Mouse (Mus musculus) embryonic facial prominence, embryonic 15.5 days (tissue): ENCODE results near the gene Cacng8. TPM values are rescaled to one million over a fixed set of nuclear protein-coding genes. Genes with fewer than 3 reads are reported as not detected.

Source experiments
- ATAC-seq: fragments of 200-750 bp; cut with Nextera tagmentation; 2 replicates; pipeline ENCODE4 v1.8.0; 2017; ENCODE audit warnings: low read depth, moderate TSS enrichment; ENCODE audit not compliant: insufficient number of reproducible peaks, low FRiP score, low TSS enrichment
- H3K27ac ChIP-seq: fragments of 300-500 bp; sonication (generic); replicated peaks from 2 replicates; pipeline ENCODE4 v1.5.1; 2015; ENCODE audit warnings: mild to moderate bottlenecking, inconsistent platforms
- H3K27me3 ChIP-seq: fragments of 300-500 bp; sonication (generic); 2 replicates; pipeline ENCODE4 v1.6.1; 2015; ENCODE audit warnings: inconsistent platforms
- H3K36me3 ChIP-seq: fragments of 300-500 bp; sonication (generic); 2 replicates; pipeline ENCODE4 v1.6.1; 2015; ENCODE audit warnings: mild to moderate bottlenecking, inconsistent platforms
- H3K4me1 ChIP-seq: fragments of 300-500 bp; sonication (generic); 2 replicates; pipeline ENCODE4 v1.6.1; 2015; ENCODE audit warnings: inconsistent platforms
- H3K4me2 ChIP-seq: fragments of 300-500 bp; sonication (generic); replicated peaks from 2 replicates; pipeline ENCODE4 v1.6.1; 2015; ENCODE audit warnings: mild to moderate bottlenecking, inconsistent platforms
- H3K4me3 ChIP-seq: fragments of 300-500 bp; sonication (generic); replicated peaks from 2 replicates; pipeline ENCODE4 v1.5.1; 2015; ENCODE audit warnings: mild to moderate bottlenecking, inconsistent platforms
- H3K9ac ChIP-seq: fragments of 300-500 bp; sonication (generic); 2 replicates; pipeline ENCODE4 v1.6.1; 2015; ENCODE audit warnings: inconsistent platforms
- H3K9me3 ChIP-seq: fragments of 300-500 bp; sonication (generic); replicated peaks from 2 replicates; pipeline ENCODE4 v1.6.1; 2016; ENCODE audit warnings: inconsistent platforms
- WGBS: fragments of 180-500 bp; shearing (Covaris S2); methylation state at CpG from one replicate; pipeline ENCODE4 v1.1.7; 2015; 5-methylcytosine and 5-hydroxymethylcytosine counted together
- microRNA-seq: library from miRNA; unstranded; fragments of <30 nt; microRNA quantifications from one replicate; pipeline ENCODE4, GENCODE M21; 2016; ENCODE audit warnings: borderline number of aligned reads
- polyA plus RNA-seq: library from polyadenylated mRNA; unstranded; fragments of >200 nt; fragmentation: Nextera tagmentation; extraction: Ambion mirVana; gene quantifications from 2 replicates; pipeline ENCODE4 v1.2.1, GENCODE M21; 2015

The Cacng8 gene
- polyA plus RNA-seq, 1 experiment from 2014 or later = 3.0 TPM

DNA sequence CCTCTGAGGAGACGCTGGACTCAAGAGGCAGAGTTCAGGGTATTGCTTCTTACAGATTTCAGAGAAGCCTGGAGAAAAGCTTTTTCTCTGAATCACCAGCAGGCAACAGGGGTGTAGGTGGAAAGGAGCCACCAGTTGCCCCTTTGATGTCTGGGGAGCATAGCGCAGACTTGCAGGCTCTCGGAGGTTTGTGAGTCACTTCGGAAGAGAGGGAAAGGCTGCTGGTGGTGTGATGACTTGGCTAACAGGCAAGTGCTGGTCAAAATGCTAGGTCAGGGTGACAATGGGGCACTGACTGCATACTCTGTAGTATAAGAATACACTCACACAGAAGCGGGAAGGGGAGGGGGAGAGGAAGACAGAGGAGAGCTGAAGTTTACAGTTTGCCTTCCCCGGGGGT, 60.7 kb downstream of the Cacng8 start:
- no peak overlapping the region for H3K27ac ChIP-seq
- H3K9me3 ChIP-seq = no peaks in the 10 kb centered on the region
- ATAC-seq = no peak
- H3K4me1 ChIP-seq = no peaks in the 10 kb centered on the region
- H3K4me3 ChIP-seq = no peak overlapping the region
- no peaks in the 10 kb centered on the region for H3K36me3 ChIP-seq
- no peak overlapping the region for H3K4me2 ChIP-seq
- H3K27me3 ChIP-seq = no peaks in the 10 kb centered on the region
- whole genome bisulfite sequencing = 36% methylated on average over 6 of the region's 6 CpGs
- H3K9ac ChIP-seq = no peak overlapping the region

DNA sequence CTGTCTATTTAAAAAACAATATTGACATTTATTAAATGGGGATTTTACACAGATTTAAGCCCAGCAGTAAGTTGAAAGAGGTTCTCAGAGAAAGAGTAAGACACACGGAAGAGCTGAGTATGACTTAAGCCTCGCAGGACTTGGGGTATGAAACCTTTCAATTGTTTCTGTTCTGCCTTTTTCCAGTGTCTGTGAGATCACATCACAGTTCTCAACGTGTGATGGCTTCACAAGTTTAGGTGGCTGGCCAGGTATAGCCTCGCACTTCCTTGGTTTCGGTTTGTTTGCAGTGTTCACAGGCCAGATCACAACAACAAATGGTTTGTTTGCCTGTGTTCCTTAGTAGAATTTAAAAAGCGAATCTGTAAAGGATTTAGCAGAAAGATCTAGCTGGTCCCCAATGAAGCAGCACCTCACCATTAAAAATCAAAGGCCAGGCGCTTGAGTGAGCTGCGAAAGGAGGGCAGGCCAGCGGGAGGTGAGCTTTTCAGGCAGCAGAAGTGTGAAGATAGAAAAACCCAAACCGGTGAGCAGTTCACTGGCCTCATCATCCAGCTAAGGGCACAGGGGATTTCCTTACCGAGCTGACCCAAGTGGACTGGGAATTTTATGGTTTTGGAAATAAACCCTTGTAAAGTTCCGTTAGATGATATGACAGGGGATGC, 62.5 kb downstream of the Cacng8 start:
- no peak overlapping the region for H3K9ac ChIP-seq
- H3K27ac ChIP-seq = no peak overlapping the region
- WGBS = 60% methylated on average over 12 of the region's 12 CpGs
- no peaks in the 10 kb centered on the region for H3K36me3 ChIP-seq
- H3K4me2 ChIP-seq = no peak overlapping the region
- no peak overlapping the region for H3K4me3 ChIP-seq
- no peaks in the 10 kb centered on the region for H3K27me3 ChIP-seq
- H3K9me3 ChIP-seq = no peaks in the 10 kb centered on the region
- ATAC-seq = no peak
- H3K4me1 ChIP-seq = no peaks in the 10 kb centered on the region

DNA sequence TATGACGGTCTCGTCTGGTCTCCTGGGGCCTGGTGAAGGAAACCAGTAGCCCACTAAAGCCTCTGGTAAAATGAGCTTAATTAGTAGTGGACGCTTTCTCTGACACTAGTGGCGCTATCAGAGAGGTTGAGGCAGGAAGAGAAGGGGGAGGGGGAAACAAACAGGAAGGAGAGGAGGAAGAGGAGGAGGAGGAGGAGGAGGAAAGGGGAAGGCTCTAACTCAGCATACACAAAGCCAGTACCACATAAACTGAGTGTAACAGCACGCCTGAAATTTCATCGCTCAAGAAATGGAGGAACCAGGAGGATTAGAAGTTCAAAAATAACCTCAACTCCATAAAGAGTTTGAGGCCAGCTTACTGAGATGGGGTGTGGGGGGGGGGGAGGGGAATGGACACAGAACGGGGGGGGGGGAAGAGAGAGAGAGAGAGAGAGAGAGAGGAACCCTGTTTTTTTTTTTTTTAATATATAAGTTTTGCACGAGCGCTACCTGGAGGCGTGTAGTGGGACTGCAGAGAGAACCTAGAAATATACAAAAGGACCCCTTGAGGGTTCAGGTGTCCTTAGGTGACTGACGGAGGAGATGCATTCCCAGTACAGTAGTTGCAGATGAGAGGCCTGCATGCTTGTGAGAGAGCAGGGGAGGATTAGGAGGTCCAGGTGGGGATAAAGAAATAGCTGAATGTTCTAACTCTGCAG, 63.2 kb downstream of the Cacng8 start:
- 56% methylated on average over 10 of the region's 11 CpGs for WGBS
- H3K36me3 ChIP-seq = no peaks in the 10 kb centered on the region
- no peaks in the 10 kb centered on the region for H3K4me1 ChIP-seq
- H3K9me3 ChIP-seq = no peaks in the 10 kb centered on the region
- H3K27me3 ChIP-seq = no peaks in the 10 kb centered on the region
- ATAC-seq = no peak
- H3K4me3 ChIP-seq = no peak overlapping the region
- H3K9ac ChIP-seq = no peak overlapping the region
- H3K27ac ChIP-seq = no peak overlapping the region
- no peak overlapping the region for H3K4me2 ChIP-seq

DNA sequence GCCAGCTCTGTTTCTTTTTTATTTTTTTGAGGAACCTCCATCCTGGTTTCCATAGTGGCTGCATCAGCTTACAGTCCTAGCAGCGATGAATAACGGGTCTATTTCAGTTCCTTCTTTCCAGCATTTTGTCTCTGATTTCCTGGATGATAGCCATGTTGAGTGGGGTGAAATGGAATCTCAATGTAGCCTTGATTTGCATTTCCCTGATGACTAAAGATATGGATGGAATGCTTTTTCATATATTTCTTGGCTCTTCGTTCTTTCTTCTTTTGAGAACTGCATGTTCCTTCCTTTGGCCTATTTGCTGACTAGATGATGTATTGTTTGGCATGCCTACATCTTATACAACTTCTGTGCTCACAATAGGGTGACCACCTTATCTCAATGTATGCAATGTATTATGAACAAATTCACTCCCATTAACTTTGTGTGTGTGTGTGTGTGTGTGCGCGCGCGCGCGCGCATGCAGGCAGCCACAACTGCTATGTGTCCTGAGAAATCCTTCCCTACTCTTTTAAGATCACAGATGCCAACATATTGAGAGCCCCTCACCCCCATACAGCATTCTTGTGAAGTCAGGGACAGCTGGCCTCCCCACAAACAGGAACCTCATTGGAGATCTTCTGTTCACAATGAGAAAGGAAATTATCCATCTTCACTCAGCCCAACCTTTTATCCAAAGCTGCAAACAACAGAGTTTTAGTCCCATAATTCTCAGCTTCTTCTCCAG, 66.8 kb downstream of the Cacng8 start:
- H3K27me3 ChIP-seq = no peaks in the 10 kb centered on the region
- H3K4me3 ChIP-seq = no peak overlapping the region
- ATAC-seq = no peak
- H3K27ac ChIP-seq = peak overlapping the region; percentile 51; the same call in 1 of the 2 replicates
- H3K4me2 ChIP-seq = no peak overlapping the region
- H3K4me1 ChIP-seq = no peaks in the 10 kb centered on the region
- H3K36me3 ChIP-seq = no peaks in the 10 kb centered on the region
- no peak overlapping the region for H3K9ac ChIP-seq
- 80% methylated on average over 10 of the region's 10 CpGs for WGBS
- H3K9me3 ChIP-seq = no peaks in the 10 kb centered on the region

DNA sequence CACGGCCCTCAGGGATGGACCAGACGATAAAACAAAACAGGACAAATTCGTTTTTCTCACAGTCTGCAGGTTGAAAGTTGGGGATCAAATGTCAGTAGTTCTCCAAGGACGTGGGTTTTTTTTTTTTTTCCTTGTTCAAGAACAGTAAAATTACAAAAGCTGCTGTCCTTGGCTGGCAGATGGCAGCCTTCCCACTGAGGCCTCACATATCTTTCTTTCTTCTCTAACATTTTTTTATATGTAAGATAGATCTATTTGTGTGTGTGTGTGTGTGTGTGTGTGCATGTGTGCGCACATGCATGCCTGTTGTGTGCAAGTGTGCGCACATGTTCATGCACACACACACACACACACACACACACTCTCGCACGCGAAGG, 67.3 kb downstream of the Cacng8 start:
- H3K4me1 ChIP-seq = no peaks in the 10 kb centered on the region
- 0 out of 2 replicates have a peak overlapping the region, but pooled peaks have one; percentile 51 for H3K27ac ChIP-seq
- 60% methylated on average over 9 of the region's 9 CpGs for WGBS
- H3K9me3 ChIP-seq = no peaks in the 10 kb centered on the region
- no peaks in the 10 kb centered on the region for H3K36me3 ChIP-seq
- no peak overlapping the region for H3K4me3 ChIP-seq
- H3K9ac ChIP-seq = no peak overlapping the region
- no peak overlapping the region for H3K4me2 ChIP-seq
- no peak; the same call in 1 of the 2 replicates for ATAC-seq
- H3K27me3 ChIP-seq = no peaks in the 10 kb centered on the region

DNA sequence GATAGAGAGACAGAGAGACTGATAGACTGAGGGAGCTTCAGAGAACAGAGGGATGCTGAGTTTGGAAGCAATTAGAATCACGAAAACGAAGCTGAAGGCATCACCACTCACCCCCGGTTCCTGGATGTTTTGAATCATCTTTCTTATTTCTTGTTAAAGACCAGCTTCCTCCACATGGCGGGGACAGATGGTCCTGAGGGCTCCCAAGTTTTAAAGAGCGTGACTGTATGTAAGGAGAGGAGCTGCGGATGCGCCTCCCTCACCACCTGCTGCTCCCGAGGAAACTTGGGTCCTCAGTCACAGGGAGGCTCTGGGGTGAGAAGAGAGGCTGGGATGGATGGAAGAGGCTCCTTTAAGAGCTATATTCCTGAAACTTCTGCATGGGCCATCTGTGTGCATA, 69.8 kb downstream of the Cacng8 start:
- Histone ChIP-seq H3K9me3 (no peaks in the 10 kb centered on the region), H3K36me3 (no peaks in the 10 kb centered on the region), H3K4me3 (no peak overlapping the region), H3K9ac (no peak overlapping the region), H3K4me2 (no peak overlapping the region), H3K27ac (no peak overlapping the region), H3K4me1 (0 out of 2 replicates have a peak, but pooled peaks cover 3% of the 10 kb centered on the region), H3K27me3 (no peaks in the 10 kb centered on the region)
- WGBS = 75% methylated on average over 8 of the region's 8 CpGs
- no peak for ATAC-seq

DNA sequence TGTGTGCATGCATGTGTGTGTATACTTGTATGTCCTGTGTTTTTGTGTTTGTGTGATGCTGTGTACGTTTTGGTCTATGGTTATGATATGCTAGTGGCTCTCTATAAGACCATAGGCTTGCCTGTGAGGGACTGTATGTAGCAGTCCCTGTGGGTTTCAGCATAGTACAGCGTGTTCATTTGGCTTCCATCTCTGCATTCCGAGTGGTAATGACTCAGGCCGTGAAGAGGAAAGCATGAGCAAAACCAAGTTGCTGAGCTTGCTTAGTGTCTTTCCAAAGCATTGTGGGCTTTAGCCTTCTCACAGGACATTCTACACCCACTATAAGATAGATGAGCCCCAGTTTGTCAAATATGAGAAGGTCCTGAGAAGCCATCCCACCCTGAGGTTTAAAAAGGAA, 72.8 kb downstream of the Cacng8 start:
- WGBS = 67% methylated on average over 4 of the region's 4 CpGs
- Histone ChIP-seq H3K4me2 (no peak overlapping the region), H3K9me3 (no peaks in the 10 kb centered on the region), H3K27me3 (no peaks in the 10 kb centered on the region), H3K4me1 (0 out of 2 replicates have a peak, but pooled peaks cover 3% of the 10 kb centered on the region), H3K4me3 (no peak overlapping the region), H3K36me3 (no peaks in the 10 kb centered on the region), H3K27ac (no peak overlapping the region), H3K9ac (no peak overlapping the region)
- no peak for ATAC-seq

Small RNA genes lying within 50 kb of the gene (microRNA-seq; reads per million reads assigned to microRNA genes)
- 6.0 reads per million, percentile 23 among the genes with 10 or more reads in this experiment for gene Gm23450

Other genes with a start within 250 kb of the Cacng8 start
- 0.13 and 0.21 TPM in 2 replicates for gene AU018091, start 221.5 kb upstream of the Cacng8 start, polyA plus RNA-seq
- not detected in 2 replicates for gene Nlrp12, start 140.9 kb upstream of the Cacng8 start, polyA plus RNA-seq
- gene Myadm, start 101.6 kb upstream of the Cacng8 start, polyA plus RNA-seq = 105 and 107 TPM in 2 replicates
- gene Prkcg, start 101.5 kb upstream of the Cacng8 start, polyA plus RNA-seq = 0.13 and 0.28 TPM in 2 replicates
- gene Cacng7, start 57.7 kb upstream of the Cacng8 start, polyA plus RNA-seq = 2.0 and 3.1 TPM in 2 replicates
- gene Cacng6, start 33.5 kb downstream of the Cacng8 start, polyA plus RNA-seq = 5.1 and 7.3 TPM in 2 replicates
- gene Tarm1, start 111.9 kb downstream of the Cacng8 start, polyA plus RNA-seq = 0.17 and 0.81 TPM in 2 replicates
- gene Oscar, start 225.5 kb downstream of the Cacng8 start, polyA plus RNA-seq = 0.83 and 1.0 TPM in 2 replicates
- 483 and 493 TPM in 2 replicates for gene Ndufa3, start 226.7 kb downstream of the Cacng8 start, polyA plus RNA-seq
- gene Tfpt, start 239.2 kb downstream of the Cacng8 start, polyA plus RNA-seq = 27.1 and 28.3 TPM in 2 replicates
- gene Prpf31, start 239.3 kb downstream of the Cacng8 start, polyA plus RNA-seq = 87.1 and 94.3 TPM in 2 replicates